Mouse (Mus musculus) heart, postnatal 36 days (tissue): ENCODE measurements around the gene Pdzd2. TPM values are rescaled to one million over a fixed set of nuclear protein-coding genes. Genes with fewer than 3 reads are reported as not detected.

ENCODE experiments used
- DNase-seq, 2 experiments: peaks; one replicate each; pipeline ENCODE4 v3.0.0; 2021 to 2022
- intact Hi-C: fragments of 180-260 bp; cut with DNase I; formaldehyde crosslinking; loops from one replicate; pipeline ENCODE4 v1.15.1; 2025
- total RNA-seq, 2 experiments: library from RNA; stranded (reverse); gene quantifications; 2 replicates each; pipeline ENCODE4 v1.2.3; 2021

The Pdzd2 gene
- total RNA-seq, 2 experiments from 2014 or later = 86.3 to 104 TPM

DNA sequence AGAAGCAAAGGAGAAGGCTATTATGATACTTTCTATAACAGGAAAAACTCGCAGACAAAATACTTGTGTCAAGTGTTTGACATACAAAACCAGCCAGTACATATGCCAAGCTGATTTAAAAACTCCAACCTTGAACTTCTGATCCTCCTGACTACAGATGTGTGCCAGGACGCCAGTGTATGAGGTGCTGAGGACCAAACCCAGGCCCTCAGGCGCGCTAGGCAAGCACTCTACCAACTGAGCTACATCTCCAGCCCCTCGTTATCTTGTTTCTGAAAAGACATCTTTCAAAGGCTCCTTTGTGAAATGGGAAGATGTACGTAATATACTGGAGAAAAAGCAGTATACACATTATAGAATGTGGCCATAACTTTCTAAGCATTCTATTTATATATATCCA is 59.7 kb downstream of the Pdzd2 start:
- DNase-seq = no peak
- intact Hi-C loops = no loop called here

DNA sequence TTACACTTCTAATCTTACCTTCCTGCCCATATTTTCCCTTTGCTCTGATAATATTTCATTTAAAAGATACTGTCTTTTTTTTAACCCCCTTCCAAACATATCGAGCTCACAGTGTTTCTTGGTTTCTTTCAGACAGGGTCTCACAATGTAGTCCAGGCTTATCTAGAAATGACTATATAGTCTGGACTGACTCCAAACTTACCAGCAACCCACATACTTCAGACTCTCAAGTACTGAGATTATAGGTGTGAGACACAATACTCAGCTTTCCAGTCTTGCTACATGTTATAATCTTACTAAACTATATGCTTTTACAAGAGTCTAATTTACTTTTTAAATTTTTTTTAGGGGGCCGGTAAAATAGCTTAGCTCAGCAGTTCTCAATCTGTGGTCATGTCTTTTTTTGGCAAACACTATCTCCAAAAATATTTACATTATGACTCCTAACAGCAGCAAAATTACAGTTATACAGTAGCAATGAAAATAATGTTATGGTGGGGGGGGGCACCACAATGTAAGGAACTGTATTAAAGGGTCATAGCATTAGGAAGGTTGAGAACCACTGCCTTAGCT is 61.1 kb downstream of the Pdzd2 start:
- no peak for DNase-seq
- intact Hi-C loops = no loop called here

DNA sequence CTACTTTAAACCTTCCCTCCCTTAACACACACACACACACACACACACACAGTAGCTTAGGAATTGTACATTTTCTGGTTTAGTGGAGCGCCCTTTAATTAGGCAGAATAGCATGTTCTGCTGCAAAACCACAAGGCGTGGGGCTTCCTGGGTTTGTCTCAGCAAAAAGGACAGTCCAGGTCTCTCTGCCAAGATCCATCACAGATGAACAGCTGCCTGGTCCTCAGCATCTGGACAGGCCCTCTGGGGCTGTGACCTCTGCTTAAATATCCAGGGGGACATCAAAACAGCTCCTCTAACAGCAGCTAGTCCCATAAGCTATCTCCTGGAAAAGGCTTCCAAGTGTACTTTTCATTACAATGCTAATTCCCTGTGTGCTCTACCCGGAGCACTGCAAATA is 64.4 kb downstream of the Pdzd2 start:
- intact Hi-C loops = no loop called here
- no peak for DNase-seq

DNA sequence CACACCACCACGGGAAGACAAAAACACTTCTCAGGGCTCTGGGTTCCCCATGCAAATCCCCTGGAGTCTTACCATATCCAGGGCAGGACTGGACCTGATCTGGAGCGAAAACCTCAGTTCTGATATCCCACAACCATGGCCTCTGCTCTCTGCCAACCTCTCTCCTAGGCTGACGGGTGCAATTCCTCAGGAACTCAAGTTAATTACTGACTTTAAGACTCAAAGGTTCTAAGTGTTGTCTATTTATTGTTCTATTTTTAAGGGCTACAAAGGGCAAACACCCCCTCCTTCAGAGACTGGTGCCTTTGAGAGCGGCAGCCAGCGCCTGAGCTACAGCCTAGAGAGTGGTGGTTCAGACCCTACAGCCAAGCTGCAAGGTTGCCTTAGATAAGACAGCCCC is 65.7 kb downstream of the Pdzd2 start:
- intact Hi-C loops = no loop called here
- DNase-seq = no peak

DNA sequence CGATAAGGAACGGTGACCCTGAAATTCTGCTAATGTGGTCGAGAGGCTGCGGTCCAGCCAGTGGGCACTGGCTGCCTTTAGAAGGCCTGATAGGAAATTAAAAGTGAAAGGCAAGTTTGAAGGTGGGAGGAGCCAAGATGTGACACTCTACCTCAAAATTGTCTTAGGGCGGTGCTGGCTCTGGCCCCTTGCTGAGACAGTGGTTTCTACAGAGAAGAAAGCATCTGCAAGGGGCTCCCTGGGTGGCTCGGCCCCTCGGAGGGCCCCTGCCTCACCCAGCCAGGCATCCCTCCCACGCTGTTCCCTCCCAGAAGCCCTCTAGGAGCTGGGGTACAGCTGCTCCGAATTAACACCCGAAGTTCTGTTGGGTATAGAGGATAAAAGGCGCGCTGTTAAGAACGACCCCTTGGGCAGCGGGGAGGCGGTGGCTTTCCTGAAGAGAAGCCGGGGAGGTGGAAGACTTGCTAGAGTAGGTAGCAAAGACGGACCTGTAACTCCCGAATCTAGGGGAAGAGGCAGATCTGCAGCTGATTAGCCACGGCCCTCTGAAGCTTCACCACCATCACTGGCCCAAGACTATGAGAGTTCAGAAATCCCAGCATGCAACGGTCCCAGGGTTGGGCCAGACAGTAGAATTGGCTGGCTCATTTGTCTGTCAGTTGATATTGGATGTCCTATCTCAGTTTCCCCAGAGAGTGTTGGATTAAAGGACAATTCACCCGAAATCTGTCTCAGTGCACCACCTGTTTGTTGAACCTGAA is 71.8 kb downstream of the Pdzd2 start:
- intact Hi-C loops = no loop called here
- no peak for DNase-seq

DNA sequence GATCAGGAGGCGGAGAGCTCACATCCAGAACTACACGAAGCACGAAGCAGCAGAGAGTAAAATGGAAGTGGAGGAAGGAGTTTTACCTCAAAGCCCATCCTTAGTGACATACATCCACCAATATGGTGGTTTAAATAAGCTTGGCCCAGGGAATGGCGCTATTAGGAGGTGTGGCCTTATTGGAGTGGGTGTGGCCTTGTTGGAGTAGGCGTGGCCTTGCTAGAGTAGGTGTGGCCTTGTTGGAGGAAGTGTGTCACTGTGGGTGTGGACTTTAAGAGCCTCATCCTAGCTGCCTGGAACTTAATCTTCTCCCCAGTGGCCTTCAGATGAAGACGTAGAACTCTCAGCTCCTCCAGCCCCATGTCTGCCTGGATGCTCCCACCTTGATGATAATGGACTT is 73.8 kb downstream of the Pdzd2 start:
- no peak for DNase-seq
- intact Hi-C loops = no loop called here

DNA sequence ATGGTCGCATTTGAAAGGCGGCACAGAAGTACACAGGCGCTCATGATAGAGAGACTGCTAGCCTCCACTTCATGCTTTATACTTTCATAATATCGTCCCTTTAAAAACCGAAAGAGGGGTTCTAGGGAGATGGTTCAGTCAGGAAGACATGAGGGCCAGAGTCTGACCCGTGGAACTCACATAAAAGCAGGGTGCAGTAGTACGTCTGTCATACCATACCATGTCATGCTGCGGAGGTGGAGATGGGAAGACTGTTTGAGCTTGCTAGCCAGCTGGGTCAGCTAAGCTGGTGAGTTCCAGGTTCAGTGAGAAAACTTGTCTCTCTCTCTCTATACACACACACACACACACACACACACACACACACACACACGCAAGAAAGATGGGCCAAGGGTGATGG is 76.4 kb downstream of the Pdzd2 start:
- DNase-seq = no peak
- intact Hi-C loops = no loop called here

DNA sequence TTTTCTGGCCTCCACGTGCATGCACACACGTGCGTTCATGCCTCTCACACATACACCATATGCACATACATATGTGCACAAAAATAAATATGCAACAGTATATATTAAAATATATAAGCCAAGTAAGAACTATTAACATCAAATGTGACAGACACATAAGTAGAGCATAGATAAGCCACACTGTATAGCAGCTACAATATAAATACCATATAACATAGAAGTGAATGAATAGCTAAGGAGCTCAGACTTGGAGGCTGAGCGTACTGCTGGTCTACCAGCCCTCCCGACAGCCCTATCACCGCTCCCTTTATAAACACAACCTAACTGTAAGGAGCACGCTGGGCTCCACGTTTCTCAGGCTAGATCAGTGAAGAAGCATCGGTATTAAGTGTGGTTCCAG is 79.4 kb downstream of the Pdzd2 start:
- intact Hi-C loops = no loop called here
- DNase-seq = no peak

DNA sequence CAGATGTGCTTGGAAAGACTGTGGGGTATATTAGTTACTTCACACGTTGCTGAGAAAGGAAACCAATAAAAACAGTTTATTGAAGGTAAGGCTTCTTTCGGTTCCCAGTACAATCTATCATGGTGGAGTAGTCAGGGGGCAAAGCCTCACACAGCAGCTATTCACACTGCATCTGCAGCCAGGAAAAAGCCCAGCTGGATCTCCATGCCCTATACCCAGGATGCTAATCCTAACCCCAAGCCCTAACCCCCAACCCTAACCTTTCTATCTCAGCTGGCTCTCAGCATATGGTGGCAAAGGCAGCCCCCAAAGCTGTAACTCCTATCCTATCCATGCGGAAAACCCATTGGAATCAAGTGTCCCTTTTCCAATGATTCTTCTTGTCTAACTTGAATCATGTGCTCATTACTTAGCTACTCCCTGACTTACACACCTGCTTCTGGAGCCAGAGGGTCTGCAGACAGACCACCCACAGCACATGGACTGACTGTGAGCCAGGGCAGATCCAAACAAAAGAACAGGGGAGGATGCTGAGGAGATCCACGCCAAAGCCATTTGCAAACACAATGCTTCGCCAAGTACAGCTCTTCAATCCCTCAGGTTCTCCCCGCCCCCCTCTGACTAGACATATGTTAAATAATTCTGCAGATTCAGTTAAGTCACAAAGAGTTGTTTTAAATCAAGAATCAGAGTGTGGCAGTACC is 83.6 kb downstream of the Pdzd2 start:
- no peak for DNase-seq

DNA sequence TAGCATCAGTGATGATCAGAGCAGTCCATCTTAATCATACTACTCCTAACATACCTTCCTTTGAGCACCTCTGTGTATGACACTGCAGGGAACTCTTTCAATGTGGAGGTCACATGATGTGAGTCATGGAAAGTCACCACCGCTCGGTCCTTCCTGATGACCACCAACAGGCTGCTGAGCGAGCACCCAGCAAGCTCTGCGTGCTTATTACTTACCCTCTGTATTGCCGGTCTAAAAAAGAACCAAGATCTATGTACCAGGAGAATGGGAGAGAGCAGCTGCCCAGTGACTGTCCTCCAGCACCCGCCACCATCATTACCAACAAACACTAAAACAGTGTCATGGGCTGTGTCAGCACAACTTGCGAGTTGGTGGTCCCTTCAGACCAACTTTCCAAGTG is 84.4 kb downstream of the Pdzd2 start:
- no peak for DNase-seq
- intact Hi-C loops = no loop called here

More for the DNA sequence above, 83.6 kb downstream of the Pdzd2 start:
- intact Hi-C loops = no loop called here

DNA sequence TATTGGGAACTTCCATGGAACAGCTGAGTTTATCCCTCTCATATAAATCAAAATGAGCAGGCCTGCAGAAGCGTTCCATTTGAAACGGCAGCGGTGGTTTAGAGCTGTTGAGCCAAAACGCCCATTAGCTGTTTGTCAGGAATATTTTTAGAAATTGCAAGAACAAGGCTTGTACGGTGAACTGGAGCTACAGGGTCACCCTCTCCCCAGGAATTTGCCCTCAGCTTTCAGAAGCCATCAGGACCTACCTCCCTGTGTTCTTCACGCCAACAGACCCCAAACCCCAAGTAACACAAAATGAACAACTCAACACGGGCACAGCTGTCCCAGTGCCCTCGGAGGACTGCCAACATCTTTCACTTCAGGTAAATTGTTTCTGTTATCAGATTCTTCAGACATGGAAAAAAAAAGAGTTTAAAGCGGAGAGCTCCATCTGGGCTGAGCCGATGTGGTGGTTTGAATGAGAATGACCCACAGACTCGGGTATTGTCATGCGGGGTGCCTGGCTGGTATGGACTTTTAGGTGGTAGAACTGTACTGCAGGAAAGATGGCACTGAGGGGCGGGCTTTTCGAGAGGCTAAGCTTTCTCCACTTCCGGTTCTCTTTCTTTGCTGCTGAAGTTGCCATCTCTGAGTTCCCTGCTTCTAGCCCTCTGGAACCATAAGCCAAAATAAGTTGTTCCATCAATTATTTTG is 87.2 kb downstream of the Pdzd2 start:
- intact Hi-C loops = loop anchor here (5.0 kb wide), 1 partner anchor 85 kb away; the partner anchor contains the start of gene Pdzd2
- DNase-seq = no peak

DNA sequence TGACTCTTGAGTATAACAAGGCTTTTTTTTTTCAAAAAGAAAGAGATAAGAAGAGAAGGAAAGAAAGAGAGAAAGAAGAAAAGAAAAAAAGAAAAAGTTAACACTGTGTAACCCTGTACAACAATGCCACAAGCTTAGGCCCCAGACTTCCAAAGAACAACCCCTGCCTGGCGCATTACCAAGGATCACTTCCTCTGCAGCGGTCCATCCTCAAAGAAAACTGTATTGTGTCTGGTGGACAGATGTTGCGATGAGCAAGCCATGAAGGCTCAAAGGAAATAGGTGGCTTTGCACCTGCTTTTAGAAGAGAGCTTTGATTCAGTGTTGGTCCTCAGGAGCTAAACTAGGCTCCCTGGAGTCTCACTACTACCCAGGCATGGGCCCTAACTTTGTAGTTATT is 89.5 kb downstream of the Pdzd2 start:
- DNase-seq = no peak
- intact Hi-C loops = loop anchor here (5.0 kb wide), 1 partner anchor 87 kb away; the partner anchor contains the start of gene Pdzd2

DNA sequence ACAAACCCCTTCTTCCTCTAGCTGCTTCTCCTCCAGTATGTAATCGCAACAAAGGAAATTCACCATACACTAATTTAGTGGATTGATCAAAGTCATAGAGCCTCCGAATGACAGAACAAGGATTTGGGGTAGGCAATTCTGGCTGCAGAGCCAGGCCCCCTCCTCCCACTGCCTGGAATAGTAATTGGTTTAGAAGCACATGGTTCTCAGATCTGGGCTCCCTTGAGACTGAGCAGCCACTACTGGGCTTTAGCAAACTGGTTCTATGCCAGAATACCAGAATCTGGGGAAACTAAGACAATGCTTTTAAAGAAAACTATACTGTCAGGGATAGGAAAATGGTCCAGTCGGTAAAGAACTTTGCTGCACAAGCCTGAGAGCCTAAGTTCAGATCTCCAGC is 90.0 kb downstream of the Pdzd2 start:
- DNase-seq = no peak
- intact Hi-C loops = loop anchor here (5.0 kb wide), 1 partner anchor 88 kb away; the partner anchor contains the start of gene Pdzd2

DNA sequence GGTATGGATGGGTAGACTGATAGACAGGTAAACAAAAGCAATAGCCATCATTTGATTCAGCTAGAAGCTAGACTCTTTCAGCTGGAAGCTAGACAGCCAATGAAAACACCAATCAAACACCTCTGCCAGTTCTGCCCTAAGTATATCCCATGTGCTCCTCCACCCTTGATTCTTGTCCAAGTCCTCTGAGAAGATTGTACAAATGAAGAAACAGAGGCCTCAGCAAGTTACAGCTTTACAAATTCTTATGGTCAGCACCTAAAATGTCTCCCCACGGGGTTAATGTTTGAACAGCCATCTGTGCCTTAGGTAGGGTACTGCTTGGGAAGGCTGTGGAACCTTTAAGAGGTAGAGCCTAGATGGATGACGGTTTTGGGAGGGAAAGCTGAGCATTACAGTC is 90.6 kb downstream of the Pdzd2 start:
- no peak for DNase-seq
- intact Hi-C loops = no loop called here

DNA sequence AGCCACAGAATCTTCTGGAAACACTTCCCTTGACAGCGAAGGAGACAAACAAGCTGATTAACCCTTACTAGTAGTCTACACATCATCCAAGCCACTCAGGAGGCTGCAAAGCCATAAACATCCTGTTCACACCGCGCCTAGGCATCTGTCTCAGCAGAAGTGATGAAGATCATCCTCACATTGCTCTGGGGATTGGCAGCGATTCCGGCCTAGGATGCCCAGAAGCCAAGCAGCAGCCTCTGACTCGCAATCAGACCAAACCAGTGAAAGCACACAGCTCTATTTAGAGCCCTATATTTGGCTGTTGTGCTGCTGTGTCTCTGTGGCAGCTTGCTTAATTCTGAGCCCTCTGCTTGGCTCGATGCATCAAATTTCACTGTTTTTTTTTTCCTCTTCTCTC is 99.0 kb downstream of the Pdzd2 start:
- no peak for DNase-seq
- intact Hi-C loops = no loop called here

DNA sequence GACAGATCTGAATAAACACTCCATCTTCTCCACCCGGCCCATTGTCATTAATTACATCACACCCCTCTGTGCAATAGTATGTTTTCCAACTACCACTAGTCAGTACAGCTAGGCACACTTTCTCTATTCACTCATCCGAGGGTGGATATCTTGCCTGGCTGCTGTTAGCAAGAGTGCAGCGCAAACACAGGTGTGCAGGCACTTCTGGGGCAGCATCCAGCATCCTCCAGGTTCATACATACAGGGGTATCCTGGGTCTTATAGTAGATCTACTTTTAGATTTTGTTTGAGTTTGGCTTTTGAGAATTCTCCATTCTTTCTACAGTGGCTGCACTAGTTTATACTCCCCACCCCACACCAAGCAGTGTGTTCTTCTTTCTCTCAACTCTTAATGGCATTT is 99.9 kb downstream of the Pdzd2 start:
- intact Hi-C loops = no loop called here
- no peak for DNase-seq

DNA sequence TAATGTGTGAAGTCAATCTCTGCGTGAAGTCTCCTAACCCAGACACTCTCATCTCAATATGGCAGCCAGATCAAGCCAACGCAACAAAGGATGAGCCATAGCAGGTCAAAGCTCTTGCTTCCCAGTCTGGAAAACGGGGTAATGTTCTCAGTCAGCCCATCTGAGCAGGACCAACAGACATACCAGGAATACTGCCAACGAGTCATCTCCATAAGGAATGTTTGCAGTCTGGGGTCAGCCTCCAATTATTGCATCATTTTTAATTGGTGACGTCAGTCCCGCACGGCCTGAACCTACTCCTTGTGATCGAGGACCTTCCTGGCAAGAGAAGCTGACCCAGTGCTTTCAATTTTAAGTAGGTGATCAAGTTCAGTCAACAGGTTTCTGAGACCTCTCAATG is 100.5 kb downstream of the Pdzd2 start:
- intact Hi-C loops = no loop called here
- DNase-seq = no peak

DNA sequence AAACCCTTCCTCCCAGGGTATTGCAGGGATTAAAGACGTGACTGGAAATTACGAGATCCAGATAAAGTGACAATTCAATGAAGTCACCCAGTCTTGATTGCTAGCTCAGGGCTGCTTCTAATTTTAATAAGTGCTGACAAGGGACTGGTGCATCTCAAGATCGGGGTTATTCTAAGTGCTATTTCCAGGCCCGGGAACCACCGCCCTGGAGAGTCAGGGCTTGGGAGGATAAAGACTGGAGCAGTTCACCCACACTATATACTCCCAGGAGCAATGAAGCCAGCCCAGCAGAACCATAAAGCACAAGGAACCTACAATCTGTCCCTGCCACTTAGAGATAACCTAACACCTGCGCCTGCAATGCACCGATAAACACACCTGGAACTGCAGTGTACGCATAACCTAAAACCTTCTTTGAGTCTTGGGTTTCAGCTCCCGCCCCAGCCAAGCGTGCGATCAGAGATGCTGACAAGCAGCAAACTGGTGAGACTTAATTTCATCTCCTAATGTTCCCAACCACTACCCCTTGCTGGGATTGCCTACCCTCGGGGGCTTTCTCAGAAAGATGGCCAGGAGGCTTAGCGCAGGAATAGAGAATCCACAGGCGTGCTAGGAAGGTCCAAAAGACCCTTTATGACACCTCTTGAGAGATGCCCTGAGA is 101.2 kb downstream of the Pdzd2 start:
- DNase-seq = no peak
- intact Hi-C loops = no loop called here

DNA sequence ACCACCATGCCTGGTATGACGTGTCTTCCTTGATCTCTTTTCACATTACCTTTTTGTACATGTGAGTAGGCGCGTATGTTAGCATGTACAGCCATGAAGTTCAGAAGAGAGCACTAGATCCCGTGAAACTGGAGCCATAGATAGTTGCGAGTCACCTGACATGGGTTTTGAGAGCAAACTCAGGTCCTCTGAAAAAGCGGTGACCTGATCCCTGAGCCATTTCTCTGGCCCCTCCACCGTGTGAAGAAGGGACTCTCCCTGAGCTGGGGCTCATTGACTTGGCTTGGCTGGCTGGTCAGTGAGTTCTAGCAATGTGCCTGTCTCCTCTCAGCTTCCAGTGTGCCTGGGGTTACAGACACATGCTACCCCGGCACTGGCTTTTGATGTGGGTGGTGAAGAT is 102.2 kb downstream of the Pdzd2 start:
- intact Hi-C loops = no loop called here
- no peak for DNase-seq

DNA sequence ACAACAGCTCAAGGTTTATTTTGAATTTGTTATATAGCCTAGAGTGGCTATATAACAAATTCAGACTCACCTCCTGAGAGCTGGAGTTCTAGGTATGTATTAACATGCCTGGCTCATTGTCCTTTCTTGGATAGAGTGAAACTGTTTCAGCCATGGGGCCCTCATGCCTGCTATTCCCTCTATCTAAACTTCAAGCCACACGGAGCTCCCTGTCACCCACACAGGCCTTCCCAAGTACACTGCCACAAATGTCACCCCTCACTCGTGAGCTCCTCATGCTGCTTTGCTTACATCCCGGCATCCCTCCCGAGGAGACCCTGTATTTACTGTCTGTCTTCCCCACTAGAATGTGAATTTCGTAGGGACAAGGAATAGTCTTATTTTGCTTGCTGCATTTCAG is 103.3 kb downstream of the Pdzd2 start:
- intact Hi-C loops = no loop called here
- no peak for DNase-seq

DNA sequence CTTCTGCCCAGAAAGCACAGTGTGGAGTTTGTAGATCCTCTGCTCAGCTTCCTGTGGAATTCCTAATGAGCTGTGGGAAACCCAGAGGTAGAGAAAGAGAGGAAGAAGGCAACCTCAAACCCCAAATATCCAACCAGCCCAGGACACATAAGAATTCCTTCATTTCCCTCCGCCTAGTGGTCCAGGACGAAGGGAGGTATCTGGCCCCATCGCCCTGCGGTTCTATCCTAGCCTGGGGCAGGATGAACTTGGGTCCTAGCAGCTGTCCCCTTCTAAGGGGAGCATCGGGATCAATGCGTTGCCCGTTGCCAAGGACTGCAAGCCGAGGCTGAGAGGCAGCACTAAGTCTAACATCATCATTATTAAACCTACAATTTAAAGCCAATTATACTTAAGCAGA is 104.8 kb downstream of the Pdzd2 start:
- intact Hi-C loops = no loop called here
- DNase-seq = no peak
